Mouse (Mus musculus) layer of hippocampus, postnatal 14 days (tissue): ENCODE measurements at regions not wholly inside any gene's neighbourhood (a gene's known extent, or its start where the extent isn't known, plus 50 kb on each side); places are given as distances from the start of the nearest gene placed in this dataset.
"Not testable (repeated sequence)": the region's sequence is repeated elsewhere in the genome, so short reads cannot be mapped to it uniquely, and the experiment has no call there.

Experiments used
- DNase-seq, 2 experiments: peaks; one replicate each; pipeline ENCODE4 v3.0.0; 2021 to 2022; ENCODE audit warnings: low spot score in 2 of 2, mixed read lengths in 1 of 2

DNA sequence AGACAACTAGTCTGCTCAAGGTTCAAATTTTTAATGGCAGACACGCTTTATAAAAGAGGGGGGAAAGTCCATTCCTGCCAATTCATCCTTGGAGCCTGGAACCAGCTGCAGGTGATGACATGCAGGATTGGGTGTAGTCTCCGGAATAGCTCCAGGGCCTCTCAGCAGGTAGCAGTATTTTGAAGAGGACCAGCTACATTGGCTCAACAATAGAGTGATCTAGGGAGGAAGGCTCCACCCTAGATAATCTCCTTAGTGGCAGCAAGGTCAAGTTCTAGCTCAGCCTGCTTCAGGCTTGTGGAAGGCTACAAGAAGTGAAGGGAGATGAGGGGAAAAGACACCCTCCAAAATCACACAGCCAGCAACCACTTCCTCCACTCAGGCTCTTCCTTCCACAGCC is 1405.1 kb downstream of the 4930444P10Rik start:
- not testable (repeated sequence) for DNase-seq

DNA sequence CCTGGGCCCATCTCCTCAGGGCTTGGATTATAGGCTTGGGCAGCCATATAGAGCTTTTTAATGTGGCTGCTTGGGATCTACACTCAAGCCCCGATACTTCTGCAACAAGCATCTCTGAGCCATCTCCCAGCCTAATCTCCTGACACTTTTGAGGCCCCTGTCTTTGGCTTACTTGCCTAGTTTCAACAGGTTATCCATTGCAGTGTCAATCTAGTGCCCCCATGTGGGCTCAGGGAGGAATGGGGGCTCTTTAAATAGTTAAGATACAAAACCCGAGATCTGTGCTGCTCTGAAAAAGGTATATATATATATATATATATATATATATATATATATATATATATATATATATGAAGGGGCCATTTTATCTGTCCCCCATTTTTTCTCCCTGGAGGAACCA is 1407.0 kb downstream of the 4930444P10Rik start:
- DNase-seq = no peak

DNA sequence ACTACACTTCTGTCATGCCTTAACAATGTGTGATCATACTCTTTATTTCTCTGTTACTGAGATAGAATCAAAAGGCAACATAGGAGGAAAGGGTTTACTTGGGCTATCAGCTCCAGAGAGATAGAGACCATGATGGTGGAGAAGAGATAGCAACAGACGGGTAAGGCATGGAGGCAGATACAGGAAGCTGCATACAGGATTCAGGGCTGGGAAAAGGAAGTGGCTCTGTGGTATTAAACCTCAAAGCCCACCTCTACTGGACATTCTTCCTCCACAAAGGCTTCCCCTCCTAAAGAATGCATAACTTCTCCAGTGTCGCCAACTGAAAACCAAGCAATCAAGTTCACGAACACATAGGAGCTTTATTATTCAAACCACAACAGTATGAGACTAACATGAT is 1412.7 kb downstream of the 4930444P10Rik start:
- no peak for DNase-seq

- no peak for DNase-seq
Measured at GRCm38 (mm10) chr1:14672393-14672999, 1420.6 kb downstream of the 4930444P10Rik start.

GRCm38 (mm10) chr1:14662706-14663312 is 1430.3 kb downstream of the 4930444P10Rik start:
- DNase-seq = no peak

GRCm38 (mm10) chr1:14661854-14662253 is 1431.3 kb downstream of the 4930444P10Rik start:
- DNase-seq = no peak

- no peak for DNase-seq
Measured at GRCm38 (mm10) chr1:14650346-14650745, 1442.8 kb downstream of the 4930444P10Rik start.

DNA sequence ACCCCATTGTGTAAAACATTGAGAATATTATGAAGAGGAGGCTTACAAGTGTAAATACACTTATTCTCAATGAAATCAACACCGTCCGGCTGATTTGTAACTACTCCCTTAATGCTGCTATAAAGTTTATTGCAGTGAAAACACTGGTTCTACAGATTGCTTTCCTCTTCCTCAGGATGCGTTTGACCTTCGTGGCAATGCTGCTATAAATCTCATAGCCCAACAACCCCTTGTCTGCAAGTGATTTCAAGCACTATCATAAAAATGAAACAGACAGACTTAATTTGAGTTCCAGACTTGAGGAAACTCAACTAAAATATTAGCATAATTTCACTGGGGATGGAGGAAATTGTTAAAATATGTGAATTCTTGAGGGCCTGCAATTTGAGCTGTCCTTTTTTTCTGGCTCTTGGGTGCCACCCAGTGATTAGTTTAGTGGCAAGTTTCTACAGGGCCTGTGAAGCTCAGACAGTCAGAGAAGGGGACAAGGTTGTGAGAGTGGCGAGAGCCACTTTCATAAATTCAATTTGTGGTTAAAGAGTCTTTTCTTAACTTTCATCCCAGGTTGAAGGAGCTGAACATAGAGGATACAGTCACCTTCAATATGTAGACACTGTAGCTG is 1457.4 kb downstream of the 4930444P10Rik start:
- DNase-seq = peak; percentile 17 to 68

DNA sequence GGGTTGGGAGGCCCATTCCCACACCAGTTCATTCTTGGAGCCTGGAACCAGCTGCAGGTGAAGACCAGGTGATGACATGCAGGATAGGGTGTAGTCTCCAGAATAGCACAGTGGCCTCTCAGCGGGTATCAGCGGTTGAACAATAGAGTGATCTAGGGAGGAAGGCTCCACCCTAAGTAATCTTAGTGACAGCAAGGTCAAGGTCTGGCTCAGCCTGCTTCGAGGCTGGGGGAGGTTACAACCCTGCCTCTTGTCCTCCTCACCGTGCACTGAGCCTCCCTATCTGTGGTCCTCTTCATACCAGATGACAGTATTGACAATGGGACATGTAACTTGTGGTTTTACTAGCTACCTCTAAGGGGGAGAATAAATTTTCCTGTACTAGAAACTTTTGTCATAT is 1461.1 kb downstream of the 4930444P10Rik start:
- no peak for DNase-seq

DNA sequence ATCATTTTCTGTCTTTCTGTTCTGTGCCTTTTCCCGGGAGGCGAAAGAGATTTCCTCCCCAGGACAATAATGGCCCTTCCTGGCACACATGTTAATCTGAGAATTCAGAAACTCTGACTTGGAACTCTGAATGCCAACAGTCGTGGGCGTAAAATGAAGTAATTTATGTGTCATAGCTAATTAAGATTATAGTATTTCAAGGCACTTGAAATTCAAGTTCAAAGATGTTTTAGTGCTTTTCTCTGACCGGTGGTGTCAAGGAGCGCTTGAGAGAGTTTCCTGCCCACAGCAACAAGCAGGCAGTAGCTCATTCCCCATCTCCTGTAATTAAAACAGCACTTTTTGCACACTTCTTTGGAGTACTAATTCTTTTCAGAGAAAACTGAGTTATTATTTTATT is 1465.9 kb downstream of the 4930444P10Rik start:
- DNase-seq = no peak

DNA sequence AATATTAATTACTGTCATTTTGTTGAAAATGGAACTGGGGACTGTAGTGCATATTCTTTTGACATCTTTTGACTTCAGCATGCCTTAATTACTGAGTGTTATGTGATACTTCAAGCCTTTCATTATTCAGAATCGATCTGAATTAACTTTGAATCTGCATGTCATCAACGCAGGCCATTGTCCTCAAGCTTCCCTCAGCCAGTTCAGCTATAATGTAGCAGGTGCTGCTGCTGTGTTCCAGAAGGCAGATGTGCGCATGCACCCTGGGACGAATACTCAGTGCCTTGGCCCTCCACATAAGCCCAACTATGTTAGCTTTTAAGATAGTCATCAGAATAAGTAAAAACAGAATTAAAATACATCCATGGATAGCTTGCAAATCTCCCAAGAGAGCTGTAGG is 1466.4 kb downstream of the 4930444P10Rik start:
- no peak for DNase-seq

GRCm38 (mm10) chr1:14620922-14621430 is 1472.1 kb downstream of the 4930444P10Rik start:
- DNase-seq = no peak

DNA sequence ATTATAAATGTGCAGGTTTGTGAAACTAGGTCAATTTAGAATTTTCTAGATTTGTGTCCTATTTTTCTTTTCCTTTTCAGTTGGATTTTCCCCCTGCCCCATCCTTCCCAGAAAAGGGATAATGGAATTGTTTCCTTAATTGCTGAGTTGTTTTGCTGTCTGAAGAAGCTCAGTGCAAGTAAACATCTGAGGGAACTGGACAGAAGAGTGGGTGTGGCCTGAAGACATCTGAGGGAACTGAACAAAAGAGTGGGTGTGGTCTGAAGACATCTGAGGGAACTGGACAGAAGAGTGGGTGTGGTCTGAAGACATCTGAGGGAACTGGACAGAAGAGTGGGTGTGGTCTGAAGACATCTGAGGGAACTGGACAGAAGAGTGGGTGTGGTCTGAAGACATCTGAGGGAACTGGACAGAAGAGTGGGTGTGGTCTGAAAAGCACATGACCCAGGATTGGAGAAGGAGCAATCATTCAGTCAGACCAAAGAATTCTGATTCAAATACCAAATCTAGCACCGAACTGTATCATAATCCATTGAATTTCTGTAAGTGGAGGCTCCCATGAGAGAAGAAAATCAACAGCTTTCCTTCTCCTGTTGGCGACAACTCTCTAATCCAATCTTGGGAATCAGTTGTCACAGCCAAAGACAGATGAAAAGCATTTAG is 1479.8 kb downstream of the 4930444P10Rik start:
- no peak for DNase-seq

DNA sequence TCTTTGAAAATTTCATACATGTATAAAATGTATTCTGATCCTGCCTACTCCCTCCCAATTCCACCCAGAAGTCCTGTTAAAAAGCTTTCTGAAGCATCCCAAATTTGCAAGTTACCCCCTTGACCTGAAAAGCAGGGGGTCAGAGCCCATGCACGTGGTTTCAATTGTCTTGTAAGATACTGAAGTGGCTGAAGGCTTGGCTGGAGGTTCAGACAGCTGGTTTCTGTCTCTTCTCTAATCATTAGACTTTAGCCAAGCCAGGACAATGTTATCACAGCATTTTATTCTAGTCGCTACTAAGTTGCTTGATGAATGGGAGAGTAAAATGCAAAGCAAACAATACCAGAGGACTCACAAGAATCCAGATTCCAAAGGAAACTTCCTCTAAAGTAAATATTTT is 1484.1 kb downstream of the 4930444P10Rik start:
- no peak for DNase-seq

DNA sequence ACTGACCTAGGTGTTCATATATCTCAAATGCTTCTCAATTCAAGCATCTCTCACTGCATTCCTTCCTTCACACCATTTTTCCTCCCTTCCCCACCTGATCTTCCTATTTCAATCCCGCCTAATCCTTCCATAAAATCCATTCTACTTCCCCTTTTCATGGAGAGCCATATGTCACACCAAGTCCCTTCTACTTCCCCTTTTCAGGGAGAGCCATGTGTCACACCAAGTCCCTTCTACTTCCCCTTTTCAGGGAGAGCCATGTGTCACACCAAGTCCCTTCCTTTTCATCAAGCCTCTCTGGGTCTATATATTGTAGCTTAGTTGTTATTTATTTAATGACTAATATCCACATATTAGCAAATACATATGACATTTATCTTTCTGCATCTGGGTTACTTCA is 1497.2 kb downstream of the 4930444P10Rik start:
- no peak for DNase-seq

GRCm38 (mm10) chr1:14589905-14590304 is 1503.2 kb downstream of the 4930444P10Rik start:
- no peak for DNase-seq

DNA sequence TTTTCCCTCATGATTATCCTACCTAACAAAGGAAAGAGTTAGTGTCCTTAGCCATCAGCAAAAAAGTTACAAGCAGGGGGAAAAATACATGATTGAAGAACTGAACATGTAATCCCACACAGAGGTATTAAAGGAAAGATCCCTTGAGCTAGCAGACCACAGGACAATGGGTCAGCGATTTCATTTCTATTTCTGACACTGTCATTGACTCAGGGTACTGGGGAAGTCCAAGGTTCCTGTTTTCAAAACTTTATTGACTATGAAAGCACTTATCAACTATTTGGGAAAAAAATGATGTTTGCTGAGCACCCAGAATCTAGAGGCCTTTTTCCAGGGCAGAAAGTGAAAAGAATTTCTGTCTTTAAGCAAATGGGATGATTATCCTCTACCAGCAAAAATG is 1513.7 kb downstream of the 4930444P10Rik start:
- no peak for DNase-seq

- DNase-seq = no peak
Measured at GRCm38 (mm10) chr1:14576263-14576662, 1516.9 kb downstream of the 4930444P10Rik start.

DNA sequence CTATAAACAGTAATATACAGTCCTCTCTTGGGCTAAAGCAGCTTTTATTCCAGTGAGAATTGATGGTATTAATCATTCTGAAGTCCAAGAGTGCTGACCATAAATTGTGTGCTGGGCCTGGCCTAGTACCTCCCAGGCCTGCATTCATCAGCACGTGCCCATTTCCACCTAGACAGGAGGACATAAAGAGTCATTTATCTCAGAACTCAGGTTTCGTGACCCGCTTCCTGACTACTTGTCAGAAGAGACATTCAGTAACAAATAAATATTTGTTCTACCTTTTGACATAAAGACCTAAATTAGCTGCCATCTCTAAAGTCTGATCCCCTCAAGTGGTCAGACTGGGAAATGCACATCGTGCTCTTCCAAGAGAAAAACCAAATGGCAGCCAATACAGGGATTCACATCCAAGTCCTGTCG is 1522.6 kb downstream of the 4930444P10Rik start:
- DNase-seq = peak in 1 of 2 experiments; percentile 10

DNA sequence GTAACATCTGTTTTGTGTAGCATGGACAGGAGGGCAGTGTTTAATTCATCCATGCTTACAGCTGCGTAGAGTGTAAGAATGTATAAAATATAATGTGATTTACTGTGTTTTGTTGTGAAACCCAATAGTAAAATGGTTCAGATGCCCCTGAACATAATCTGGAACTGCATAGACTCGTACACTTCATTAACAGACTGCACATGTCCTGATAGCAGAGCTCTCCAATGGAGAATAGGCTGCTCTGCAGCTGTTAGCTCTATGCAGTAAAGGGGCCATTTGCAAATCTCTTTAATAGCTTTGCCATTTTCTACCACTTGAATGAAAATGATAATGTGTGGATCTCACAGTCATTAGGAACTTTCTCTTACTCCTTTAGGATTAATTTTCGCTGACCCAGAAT is 1523.0 kb downstream of the 4930444P10Rik start:
- no peak for DNase-seq

DNA sequence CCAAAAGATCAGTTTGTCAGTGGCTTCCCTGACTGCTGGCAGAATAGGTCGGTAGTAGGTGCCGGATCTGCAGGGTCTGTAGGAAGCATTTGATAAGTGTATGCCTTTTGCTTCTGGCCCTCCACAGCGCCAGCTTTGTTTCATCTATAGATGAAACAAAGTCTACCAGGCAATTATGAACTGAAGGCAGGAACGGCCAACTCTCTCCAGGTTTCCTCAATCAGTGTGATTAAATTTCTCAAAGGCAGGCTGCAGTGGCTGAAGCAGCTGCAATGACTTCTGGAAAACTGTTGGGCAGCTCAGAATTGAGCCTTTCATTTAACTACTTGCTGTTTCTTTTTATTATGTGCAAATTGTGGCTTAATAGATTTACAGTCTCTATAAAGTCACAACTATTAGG is 1526.1 kb downstream of the 4930444P10Rik start:
- DNase-seq = no peak

DNA sequence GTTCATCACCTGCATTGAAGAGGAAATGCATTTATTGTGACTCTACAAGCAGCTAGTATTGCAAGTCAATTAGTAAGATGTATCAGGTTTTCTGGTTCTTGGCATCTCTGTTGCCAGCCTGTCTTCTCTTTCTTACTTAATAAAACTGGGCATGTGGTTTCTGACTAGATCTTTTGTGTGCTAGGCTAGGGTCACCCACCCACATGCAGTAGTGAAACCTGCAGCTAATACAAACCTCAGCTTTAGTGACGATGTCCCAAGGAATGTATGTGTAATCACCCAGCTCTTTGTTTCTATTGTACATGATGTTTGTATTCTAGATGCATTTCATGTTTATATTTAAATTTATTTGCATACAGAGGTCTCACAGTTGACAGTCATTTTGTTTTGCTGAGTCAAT is 1526.7 kb downstream of the 4930444P10Rik start:
- DNase-seq = no peak
